Mouse (Mus musculus) heart, embryonic 13.5 days (tissue): ENCODE data around the gene Cma2. TPM values are rescaled to one million over a fixed set of nuclear protein-coding genes. Genes with fewer than 3 reads are reported as not detected.

Experiments
- polyA plus RNA-seq: library from polyadenylated mRNA; unstranded; fragments of >200 nt; fragmentation: Nextera tagmentation; extraction: Ambion mirVana; gene quantifications from 2 replicates; pipeline ENCODE4 v1.2.1, GENCODE M21; 2015

The Cma2 gene
- polyA plus RNA-seq, 1 experiment from 2014 or later, result not detected

Other genes with a start within 250 kb of the Cma2 start
- 0.23 and 0.25 TPM in 2 replicates for gene Tgm1, start 237.1 kb upstream of the Cma2 start, polyA plus RNA-seq
- gene Rabggta, start 228.7 kb upstream of the Cma2 start, polyA plus RNA-seq, result 22.8 and 23.4 TPM in 2 replicates
- 54.8 and 66.9 TPM in 2 replicates for gene Dhrs1, start 205.3 kb upstream of the Cma2 start, polyA plus RNA-seq
- gene Nop9, start 205.3 kb upstream of the Cma2 start, polyA plus RNA-seq, result 22.8 and 23.9 TPM in 2 replicates
- 1.2 and 2.1 TPM in 2 replicates for gene Cideb, start 192.5 kb upstream of the Cma2 start, polyA plus RNA-seq
- gene Ltb4r2, start 189.6 kb upstream of the Cma2 start, polyA plus RNA-seq, result 0.25 and 0.27 TPM in 2 replicates
- gene Ltb4r1, start 185.0 kb upstream of the Cma2 start, polyA plus RNA-seq, result 0.48 and 0.71 TPM in 2 replicates
- gene Adcy4, start 166.9 kb upstream of the Cma2 start, polyA plus RNA-seq, result 17.7 TPM in 2 replicates
- gene Ripk3, start 162.1 kb upstream of the Cma2 start, polyA plus RNA-seq, result 18.8 and 20.6 TPM in 2 replicates
- gene Nfatc4, start 127.8 kb upstream of the Cma2 start, polyA plus RNA-seq, result 12.5 and 14.0 TPM in 2 replicates
- gene Nynrin, start 97.0 kb upstream of the Cma2 start, polyA plus RNA-seq, result 16.5 and 18.2 TPM in 2 replicates
- 0.27 and 0.31 TPM in 2 replicates for gene Cbln3, start 66.6 kb upstream of the Cma2 start, polyA plus RNA-seq
- gene Khnyn, start 66.0 kb upstream of the Cma2 start, polyA plus RNA-seq, result 9.5 and 9.8 TPM in 2 replicates
- 48.2 and 51.6 TPM in 2 replicates for gene Sdr39u1, start 50.7 kb upstream of the Cma2 start, polyA plus RNA-seq
- gene Cma1, start 6.3 kb upstream of the Cma2 start, polyA plus RNA-seq, result 0.78 and 0.86 TPM in 2 replicates
- gene Mcpt1, start 67.0 kb downstream of the Cma2 start, polyA plus RNA-seq, result not detected in 2 replicates
- not detected in 2 replicates for gene Mcpt9, start 79.5 kb downstream of the Cma2 start, polyA plus RNA-seq
- gene Mcpt2, start 91.1 kb downstream of the Cma2 start, polyA plus RNA-seq, result not detected in 2 replicates
- 0.35 and 0.48 TPM in 2 replicates for gene Mcpt4, start 111.3 kb downstream of the Cma2 start, polyA plus RNA-seq
- gene Mcpt8, start 134.3 kb downstream of the Cma2 start, polyA plus RNA-seq, result 0.18 TPM in 1 of 2 replicates, not detected in the other
- gene Ctsg, start 151.6 kb downstream of the Cma2 start, polyA plus RNA-seq, result 0.33 and 0.64 TPM in 2 replicates
- not detected in 2 replicates for gene Gzme, start 169.6 kb downstream of the Cma2 start, polyA plus RNA-seq
- gene Gzmd, start 181.6 kb downstream of the Cma2 start, polyA plus RNA-seq, result not detected in 2 replicates
- gene Gzmg, start 208.6 kb downstream of the Cma2 start, polyA plus RNA-seq, result not detected in 2 replicates
- not detected in 2 replicates for gene Gzmn, start 223.6 kb downstream of the Cma2 start, polyA plus RNA-seq